Mouse (Mus musculus) neural tube, embryonic 13.5 days (tissue): ENCODE results near the gene Vtn. TPM values are rescaled to one million over a fixed set of nuclear protein-coding genes. Genes with fewer than 3 reads are reported as not detected.

Experiments used
- ATAC-seq: fragments of 200-750 bp; cut with Nextera tagmentation; 2 replicates; pipeline ENCODE4 v1.8.0; 2017; ENCODE audit warnings: low read depth, mild to moderate bottlenecking, moderate TSS enrichment, moderate library complexity
- H3K27ac ChIP-seq: fragments of 300-500 bp; sonication (generic); replicated peaks from 2 replicates; pipeline ENCODE4 v1.5.1; 2015; ENCODE audit warnings: moderate library complexity, mild to moderate bottlenecking, inconsistent platforms
- H3K27me3 ChIP-seq: fragments of 300-500 bp; sonication (generic); 2 replicates; pipeline ENCODE4 v1.6.1; 2015; ENCODE audit warnings: mild to moderate bottlenecking, inconsistent platforms
- H3K36me3 ChIP-seq: fragments of 300-500 bp; sonication (generic); 2 replicates; pipeline ENCODE4 v1.6.1; 2015; ENCODE audit warnings: mild to moderate bottlenecking, inconsistent platforms
- H3K4me1 ChIP-seq: fragments of 300-500 bp; sonication (generic); replicated peaks from 2 replicates; pipeline ENCODE4 v1.6.1; 2015; ENCODE audit warnings: inconsistent platforms
- H3K4me2 ChIP-seq: fragments of 300-500 bp; sonication (generic); 2 replicates; pipeline ENCODE4 v1.6.1; 2015; ENCODE audit warnings: inconsistent platforms, mild to moderate bottlenecking, moderate library complexity
- H3K4me3 ChIP-seq: fragments of 300-500 bp; sonication (generic); 2 replicates; pipeline ENCODE4 v1.5.1; 2015; ENCODE audit warnings: mild to moderate bottlenecking, inconsistent platforms
- H3K9ac ChIP-seq: fragments of 300-500 bp; sonication (generic); 2 replicates; pipeline ENCODE4 v1.6.1; 2015; ENCODE audit warnings: moderate library complexity, mild to moderate bottlenecking, inconsistent platforms
- H3K9me3 ChIP-seq: fragments of 300-500 bp; sonication (generic); 2 replicates; pipeline ENCODE4 v1.6.1; 2016; ENCODE audit warnings: inconsistent platforms
- WGBS: fragments of 180-500 bp; shearing (Covaris S2); methylation state at CpG from one replicate; pipeline ENCODE4 v1.1.7; 2015; 5-methylcytosine and 5-hydroxymethylcytosine counted together
- polyA plus RNA-seq: library from polyadenylated mRNA; unstranded; fragments of >200 nt; fragmentation: Nextera tagmentation; extraction: Ambion mirVana; gene quantifications from 2 replicates; pipeline ENCODE4 v1.2.1, GENCODE M21; 2015

The Vtn gene
- polyA plus RNA-seq, result 181 and 197 TPM in 2 replicates

DNA sequence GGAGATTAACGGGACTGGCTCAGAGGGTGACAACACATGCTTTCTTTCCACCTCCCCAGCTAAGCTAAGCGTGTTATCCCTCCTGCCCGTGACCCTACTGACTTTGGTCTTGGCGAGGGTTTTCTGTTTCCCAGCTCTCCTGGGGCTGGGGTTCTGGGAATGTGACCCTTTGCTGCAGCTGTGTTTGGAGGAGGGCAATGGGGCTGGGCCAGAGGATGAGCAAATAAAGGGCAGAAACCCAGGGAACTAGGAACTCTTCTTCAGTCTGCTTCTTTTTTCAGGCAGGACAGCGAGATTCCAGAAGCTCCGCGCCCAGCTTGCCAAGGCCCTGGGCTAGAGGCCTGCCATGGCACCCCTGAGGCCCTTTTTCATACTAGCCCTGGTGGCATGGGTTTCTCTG, at the start of gene Vtn:
Vtn (plus strand) TSS at position 88 of the 400 bp plus-strand sequence.
- no peaks in the 10 kb centered on the region for H3K9me3 ChIP-seq

DNA sequence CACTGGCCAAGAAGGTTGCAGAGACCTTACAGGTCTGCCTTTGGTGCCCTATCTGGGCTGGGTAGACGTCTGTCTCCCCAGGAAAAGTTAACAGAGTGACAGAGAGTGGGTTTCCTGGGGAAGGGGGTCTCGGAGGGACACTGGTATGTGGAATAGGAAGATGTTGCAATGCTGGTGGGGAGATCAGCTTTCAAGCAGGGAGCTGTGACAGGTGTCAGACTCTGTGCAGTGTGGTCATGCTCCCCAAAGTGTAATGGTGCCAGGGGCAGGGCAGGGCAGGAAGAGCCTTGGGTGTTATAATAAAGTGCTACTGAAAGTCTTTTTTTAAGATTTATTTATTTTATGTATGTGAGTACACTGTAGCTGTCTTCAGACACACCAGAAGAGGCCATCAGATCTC, 48.6 kb upstream of the Vtn start:
- H3K9ac ChIP-seq, result no peak overlapping the region
- no peaks in the 10 kb centered on the region for H3K9me3 ChIP-seq
- no peak overlapping the region for H3K4me2 ChIP-seq
- H3K4me1 ChIP-seq, result no peaks in the 10 kb centered on the region
- WGBS, result 64% methylated on average over 2 of the region's 2 CpGs
- no peaks in the 10 kb centered on the region; the same call in 1 of the 2 replicates for H3K27me3 ChIP-seq
- ATAC-seq, result no peak
- no peak overlapping the region for H3K27ac ChIP-seq
- no peak overlapping the region for H3K4me3 ChIP-seq
- no peaks in the 10 kb centered on the region for H3K36me3 ChIP-seq

More for the DNA sequence above, at the start of gene Vtn:
- H3K27ac ChIP-seq, result peak within 1 kb of the TSS; percentile 97
- peak within 1 kb of the TSS; percentile 78 for H3K4me2 ChIP-seq
- 67% methylated on average over 7 of the region's 7 CpGs for WGBS
- no peak for ATAC-seq
- H3K9ac ChIP-seq, result peak within 1 kb of the TSS; percentile 71
- peak within 1 kb of the TSS; percentile 82 for H3K4me3 ChIP-seq
- peaks cover 38% of the 10 kb centered on the region for H3K4me1 ChIP-seq
- no peaks in the 10 kb centered on the region for H3K36me3 ChIP-seq
- H3K27me3 ChIP-seq, result peaks cover 36% of the 10 kb centered on the region

DNA sequence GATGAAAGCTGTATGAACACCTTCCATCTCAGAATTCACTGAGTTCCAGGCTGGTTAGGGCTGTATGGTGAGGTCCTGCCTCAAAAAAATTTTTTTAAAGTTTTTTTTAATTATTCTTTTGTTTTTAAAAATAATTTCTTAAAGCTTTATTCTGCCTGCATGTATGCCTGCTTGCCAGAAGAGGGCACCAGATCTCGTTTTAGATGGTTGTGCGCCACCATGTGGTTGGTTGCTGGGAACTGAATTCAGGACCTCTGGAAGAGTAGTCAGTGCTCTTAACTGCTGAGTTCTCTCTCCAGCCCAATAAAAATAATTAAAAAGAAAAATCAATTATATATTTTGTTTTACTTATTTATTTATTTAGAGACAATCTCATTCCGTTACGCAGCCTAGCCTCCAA, 45.2 kb upstream of the Vtn start:
- no peak for ATAC-seq
- no peak overlapping the region for H3K27ac ChIP-seq
- no peaks in the 10 kb centered on the region for H3K4me1 ChIP-seq
- 11% methylated on average over 4 of the region's 4 CpGs for WGBS
- no peak overlapping the region for H3K9ac ChIP-seq
- no peaks in the 10 kb centered on the region for H3K36me3 ChIP-seq
- H3K4me3 ChIP-seq, result no peak overlapping the region
- no peaks in the 10 kb centered on the region; the same call in 1 of the 2 replicates for H3K27me3 ChIP-seq
- H3K9me3 ChIP-seq, result no peaks in the 10 kb centered on the region
- no peak overlapping the region for H3K4me2 ChIP-seq

DNA sequence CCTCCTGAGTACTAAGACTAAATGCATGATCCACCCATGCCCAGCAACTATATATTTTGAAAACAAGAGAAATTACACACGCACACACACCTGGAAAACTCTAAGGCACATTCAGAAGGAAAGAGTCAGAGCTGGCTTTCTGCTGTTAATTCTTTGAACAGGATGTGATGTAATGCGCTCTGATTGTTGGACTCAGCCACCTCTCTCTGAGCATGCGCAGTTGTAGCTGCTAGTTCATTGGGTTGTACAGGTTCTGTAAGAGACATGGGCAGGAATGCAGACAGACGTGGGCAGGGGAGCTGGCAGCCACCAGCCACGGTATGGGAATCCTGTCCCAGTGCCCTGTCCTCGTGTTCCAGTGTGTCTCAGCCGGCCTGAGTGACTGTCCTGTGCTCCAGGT, 44.6 kb upstream of the Vtn start:
- H3K36me3 ChIP-seq, result no peaks in the 10 kb centered on the region
- no peak overlapping the region for H3K4me2 ChIP-seq
- H3K4me1 ChIP-seq, result no peaks in the 10 kb centered on the region
- no peaks in the 10 kb centered on the region; the same call in 1 of the 2 replicates for H3K27me3 ChIP-seq
- H3K4me3 ChIP-seq, result no peak overlapping the region
- 73% methylated on average over 7 of the region's 7 CpGs for WGBS
- no peak overlapping the region for H3K27ac ChIP-seq
- ATAC-seq, result no peak
- H3K9me3 ChIP-seq, result no peaks in the 10 kb centered on the region
- H3K9ac ChIP-seq, result no peak overlapping the region

DNA sequence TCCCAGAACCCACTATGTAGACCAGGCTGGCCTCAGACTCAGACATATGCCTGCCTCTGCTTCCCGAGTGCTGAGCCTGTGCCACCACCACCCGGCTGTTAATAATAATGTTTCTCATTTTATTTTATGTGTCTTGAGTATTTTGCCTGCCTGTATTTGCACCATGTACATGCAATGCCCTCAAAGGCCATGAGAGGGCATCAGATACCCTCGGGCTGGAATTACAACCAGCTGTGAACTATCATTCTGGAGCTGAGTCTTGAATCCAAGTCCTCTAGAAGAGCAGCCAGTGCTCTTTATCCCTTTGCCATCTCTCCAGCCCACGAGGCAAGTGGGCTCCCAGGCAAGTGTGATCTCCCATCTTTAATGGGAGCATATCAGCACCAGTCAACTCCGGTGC, 43.6 kb upstream of the Vtn start:
- H3K4me3 ChIP-seq, result no peak overlapping the region
- ATAC-seq, result no peak
- H3K4me2 ChIP-seq, result no peak overlapping the region
- WGBS, result 52% methylated on average over 5 of the region's 5 CpGs
- H3K27ac ChIP-seq, result no peak overlapping the region
- no peaks in the 10 kb centered on the region; the same call in 1 of the 2 replicates for H3K27me3 ChIP-seq
- H3K4me1 ChIP-seq, result no peaks in the 10 kb centered on the region
- no peak overlapping the region for H3K9ac ChIP-seq
- no peaks in the 10 kb centered on the region for H3K9me3 ChIP-seq
- no peaks in the 10 kb centered on the region for H3K36me3 ChIP-seq

DNA sequence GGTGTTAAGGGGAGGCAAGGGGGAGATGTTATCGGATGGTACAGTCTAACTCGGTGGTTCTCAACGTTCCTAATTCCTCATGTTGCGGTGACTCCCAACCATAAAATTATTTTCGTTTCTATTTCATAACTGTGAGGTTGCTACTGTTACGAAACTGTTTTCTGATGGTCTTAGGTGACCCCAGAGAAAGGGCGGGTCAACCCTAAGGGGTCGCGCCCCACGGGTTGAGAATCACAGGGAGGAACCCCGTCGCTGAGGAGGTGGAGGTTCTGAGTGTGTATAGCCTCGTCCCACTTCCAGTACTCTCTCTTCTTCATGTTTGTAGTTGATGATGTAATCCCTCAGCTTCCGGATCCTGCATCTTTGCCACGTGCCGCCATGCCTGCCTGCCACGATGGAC, 40.2 kb upstream of the Vtn start:
- Histone ChIP-seq H3K27ac (no peak overlapping the region), H3K9me3 (no peaks in the 10 kb centered on the region), H3K9ac (no peak overlapping the region), H3K27me3 (no peaks in the 10 kb centered on the region), H3K4me1 (no peaks in the 10 kb centered on the region), H3K36me3 (no peaks in the 10 kb centered on the region), H3K4me2 (no peak overlapping the region), H3K4me3 (no peak overlapping the region)
- WGBS, result 82% methylated on average over 17 of the region's 17 CpGs
- no peak for ATAC-seq

DNA sequence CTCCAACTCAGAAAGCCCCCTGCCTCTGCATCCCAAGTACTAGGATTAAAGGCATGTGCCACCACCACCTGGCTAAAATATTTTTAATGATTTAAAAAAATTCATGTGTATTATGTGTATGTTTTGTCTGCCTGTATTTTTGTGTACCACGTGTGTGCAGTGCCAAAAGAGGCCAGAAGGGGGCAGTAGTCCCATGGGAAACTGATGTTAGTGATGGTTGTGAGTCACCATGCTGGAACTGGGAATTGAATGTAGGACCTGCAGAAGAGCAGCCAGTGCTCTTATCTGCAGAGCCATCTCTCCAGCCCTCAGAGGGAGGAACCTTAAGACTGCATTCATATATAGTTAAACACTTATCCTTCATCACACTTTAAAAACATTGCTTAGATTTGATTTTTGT, 37.0 kb upstream of the Vtn start:
- Histone ChIP-seq H3K4me3 (no peak overlapping the region), H3K4me1 (peaks cover 15% of the 10 kb centered on the region), H3K27me3 (no peaks in the 10 kb centered on the region), H3K36me3 (no peaks in the 10 kb centered on the region), H3K9me3 (no peaks in the 10 kb centered on the region), H3K27ac (no peak overlapping the region), H3K9ac (no peak overlapping the region), H3K4me2 (no peak overlapping the region)
- no peak for ATAC-seq
- WGBS, result 64% methylated on average over 1 of the region's 1 CpGs

DNA sequence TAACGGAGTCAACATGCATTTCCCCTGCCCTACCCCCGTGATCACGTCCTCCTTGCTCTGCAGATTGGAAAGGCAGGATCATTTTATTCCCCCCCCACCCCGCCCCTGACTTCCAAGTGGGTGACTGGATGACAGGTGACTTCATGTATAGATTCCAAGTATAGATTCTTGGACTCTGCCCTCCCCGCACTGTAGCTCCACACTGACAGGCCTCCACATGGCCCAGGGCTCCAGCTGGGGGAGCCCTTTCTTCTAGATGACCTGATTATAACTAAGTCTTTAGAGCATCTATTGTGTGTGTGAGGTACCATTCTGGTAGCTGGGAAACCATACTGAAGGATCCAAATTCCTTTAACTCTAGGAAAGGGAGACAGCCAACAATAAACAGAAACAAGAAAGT, 36.2 kb upstream of the Vtn start:
- Histone ChIP-seq H3K27ac (no peak overlapping the region), H3K27me3 (no peaks in the 10 kb centered on the region), H3K36me3 (no peaks in the 10 kb centered on the region), H3K9me3 (no peaks in the 10 kb centered on the region), H3K4me3 (no peak overlapping the region), H3K9ac (no peak overlapping the region), H3K4me1 (peaks cover 16% of the 10 kb centered on the region), H3K4me2 (no peak overlapping the region)
- WGBS, result 83% methylated on average over 5 of the region's 5 CpGs
- ATAC-seq, result no peak

DNA sequence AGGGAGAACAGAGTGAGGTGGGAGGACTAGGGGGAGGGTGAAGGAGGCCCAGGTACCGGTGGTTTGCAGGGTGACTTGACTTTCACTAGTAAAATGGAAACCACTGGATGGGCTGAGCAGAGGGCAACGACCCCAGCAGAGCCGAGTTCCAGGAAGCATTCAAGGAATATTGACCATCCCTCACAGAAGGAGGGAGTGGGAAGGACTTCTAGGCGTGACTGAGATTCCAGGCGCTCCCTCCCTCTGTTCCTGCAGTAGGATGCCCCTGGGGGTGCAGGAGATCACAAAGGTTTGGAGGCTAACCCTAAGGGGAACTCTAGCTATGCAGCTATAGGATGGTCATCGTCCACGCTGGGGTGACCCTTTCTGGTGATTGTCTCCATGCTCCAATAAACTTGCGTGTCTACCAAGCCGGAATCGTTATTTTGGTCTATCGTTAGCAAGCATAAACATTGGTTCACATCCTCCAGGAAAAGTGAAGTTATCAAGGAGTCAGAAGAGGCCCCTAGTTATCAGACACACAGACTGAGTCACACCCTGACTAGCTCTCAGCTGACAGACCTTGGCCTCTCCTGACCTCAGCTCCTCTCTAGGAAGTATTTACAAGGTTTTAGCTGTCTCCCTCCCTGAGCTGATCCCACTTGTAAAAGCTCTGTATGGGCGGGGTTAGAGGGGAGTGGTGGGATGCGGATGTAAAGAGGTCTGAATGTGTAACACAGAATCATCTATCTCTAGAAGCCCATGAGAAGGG, 35.4 kb upstream of the Vtn start:
- H3K27me3 ChIP-seq, result no peaks in the 10 kb centered on the region
- no peak overlapping the region for H3K4me2 ChIP-seq
- peaks cover 16% of the 10 kb centered on the region for H3K4me1 ChIP-seq
- no peaks in the 10 kb centered on the region for H3K9me3 ChIP-seq
- H3K9ac ChIP-seq, result no peak overlapping the region
- H3K4me3 ChIP-seq, result no peak overlapping the region
- H3K36me3 ChIP-seq, result no peaks in the 10 kb centered on the region
- 67% methylated on average over 13 of the region's 13 CpGs for WGBS
- ATAC-seq, result no peak
- H3K27ac ChIP-seq, result no peak overlapping the region

DNA sequence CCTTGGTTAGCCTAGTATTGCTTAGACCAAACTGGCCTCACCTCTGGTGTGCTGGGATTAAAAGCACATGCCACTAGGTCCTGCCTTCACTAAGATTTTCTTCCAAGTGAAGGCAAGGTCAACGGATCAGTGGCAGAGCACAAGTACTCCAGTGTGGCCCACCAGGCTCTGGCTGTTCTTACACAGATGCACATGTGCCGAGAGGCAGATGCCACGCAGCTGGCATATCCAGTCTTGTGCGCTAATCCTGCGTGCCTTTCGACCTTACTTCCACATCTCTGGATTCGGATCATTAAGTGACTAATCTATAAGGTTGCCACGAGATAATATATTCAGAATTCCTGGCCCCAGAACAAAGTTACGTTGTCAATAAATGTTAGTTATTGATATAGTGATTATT, 33.8 kb upstream of the Vtn start:
- peak overlapping the region; percentile 66 for H3K4me3 ChIP-seq
- peak overlapping the region; percentile 91 for H3K27ac ChIP-seq
- ATAC-seq, result peak; percentile 49
- no peaks in the 10 kb centered on the region for H3K27me3 ChIP-seq
- no peaks in the 10 kb centered on the region for H3K36me3 ChIP-seq
- peak overlapping the region; percentile 87 for H3K9ac ChIP-seq
- peak overlapping the region; percentile 73 for H3K4me2 ChIP-seq
- H3K4me1 ChIP-seq, result peaks cover 16% of the 10 kb centered on the region
- H3K9me3 ChIP-seq, result no peaks in the 10 kb centered on the region
- WGBS, result 31% methylated on average over 9 of the region's 9 CpGs

DNA sequence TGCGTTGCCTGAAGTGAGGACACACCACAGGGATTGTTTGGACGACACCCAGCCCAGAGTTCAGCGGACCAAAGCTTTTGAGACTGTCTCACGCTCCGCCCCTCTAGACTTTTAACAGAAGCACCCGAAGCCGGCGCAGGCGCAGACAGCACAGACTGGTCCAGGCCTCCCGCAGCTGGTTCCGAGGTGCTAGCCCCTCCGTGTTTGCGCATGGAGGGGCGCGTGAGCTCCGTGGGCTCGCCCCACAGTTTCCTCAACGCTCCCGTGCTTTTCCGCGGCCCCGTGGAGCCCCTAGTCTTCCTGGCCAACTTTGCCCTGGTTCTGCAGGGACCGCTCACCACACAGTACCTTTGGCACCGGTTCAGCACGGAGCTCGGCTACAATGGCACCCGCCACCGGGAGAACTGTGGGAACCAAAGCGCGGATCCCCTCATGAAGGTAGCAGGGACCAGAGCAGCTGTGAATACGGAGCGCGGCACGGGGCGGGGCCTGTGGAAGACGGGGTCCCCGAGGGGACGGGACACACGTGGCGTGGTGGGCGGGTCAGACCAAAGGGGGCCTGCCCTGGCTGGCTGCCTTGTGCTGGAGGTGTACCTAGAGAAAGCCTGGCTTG, 33.2 kb upstream of the Vtn start, which contains the start of gene Slc46a1:
Slc46a1 (plus strand) TSS at position 130 of the 613 bp plus-strand sequence.
- Histone ChIP-seq H3K36me3 (no peaks in the 10 kb centered on the region), H3K4me3 (peak within 1 kb of the TSS; percentile 66), H3K9ac (peak within 1 kb of the TSS; percentile 87), H3K4me2 (peak within 1 kb of the TSS; percentile 73), H3K27ac (peak within 1 kb of the TSS; percentile 91), H3K27me3 (no peaks in the 10 kb centered on the region), H3K9me3 (no peaks in the 10 kb centered on the region), H3K4me1 (peaks cover 16% of the 10 kb centered on the region)
- under 1% methylated on average over 41 of the region's 41 CpGs for WGBS
- peak; percentile 93 for ATAC-seq

DNA sequence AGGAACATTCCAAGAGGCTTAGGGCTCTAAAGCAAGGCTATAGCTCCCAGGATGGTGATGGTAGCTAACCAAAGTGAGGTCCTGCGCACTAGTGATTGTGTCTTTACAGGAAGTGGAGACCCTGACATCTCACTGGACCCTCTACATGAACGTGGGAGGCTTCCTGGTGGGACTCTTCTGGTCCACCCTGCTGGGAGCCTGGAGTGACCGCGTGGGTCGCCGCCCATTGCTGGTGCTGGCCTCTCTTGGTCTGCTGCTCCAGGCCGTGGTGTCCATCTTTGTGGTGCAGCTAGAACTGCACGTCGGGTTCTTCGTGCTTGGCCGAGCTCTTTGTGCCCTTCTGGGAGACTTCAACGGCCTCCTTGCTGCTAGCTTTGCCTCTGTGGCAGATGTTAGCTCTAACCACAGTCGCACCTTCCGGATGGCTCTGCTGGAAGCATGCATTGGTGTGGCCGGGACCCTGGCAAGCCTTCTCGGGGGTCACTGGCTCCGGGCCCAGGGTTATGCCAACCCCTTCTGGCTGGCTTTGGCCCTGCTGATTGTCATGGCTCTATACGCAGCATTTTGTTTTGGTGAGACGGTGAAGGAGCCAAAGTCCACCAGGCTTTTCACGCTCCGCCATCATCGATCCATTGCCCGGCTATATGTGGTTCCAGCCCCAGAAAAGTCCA, 32.5 kb upstream of the Vtn start:
- Histone ChIP-seq H3K4me2 (peak overlapping the region; percentile 73), H3K9me3 (no peaks in the 10 kb centered on the region), H3K27me3 (no peaks in the 10 kb centered on the region), H3K36me3 (0 out of 2 replicates have a peak, but pooled peaks cover 6% of the 10 kb centered on the region), H3K4me1 (peaks cover 16% of the 10 kb centered on the region), H3K27ac (peak overlapping the region; percentile 91), H3K4me3 (peak overlapping the region; percentile 66), H3K9ac (peak overlapping the region; percentile 87)
- WGBS, result 59% methylated on average over 23 of the region's 23 CpGs
- ATAC-seq, result peak; percentile 30
